Mouse (Mus musculus) liver, adult 2 months (tissue): ENCODE data around the gene Qrich2.
A peak's percentile ranks its signal among the peaks of the same experiment; 100 is the strongest.

ENCODE experiments used
- CTCF ChIP-seq: fragments of 200-500 bp; IDR thresholded peaks from 2 replicates; pipeline ENCODE4 v1.5.1; 2011; ENCODE audit warnings: low read depth, low read length, control low read depth
- POLR2A ChIP-seq: fragments of 200-500 bp; IDR thresholded peaks from 2 replicates; pipeline ENCODE4 v1.6.1; 2011; ENCODE audit warnings: low read length, control low read depth; ENCODE audit not compliant: insufficient read depth; ENCODE audit errors: extremely low read depth

DNA sequence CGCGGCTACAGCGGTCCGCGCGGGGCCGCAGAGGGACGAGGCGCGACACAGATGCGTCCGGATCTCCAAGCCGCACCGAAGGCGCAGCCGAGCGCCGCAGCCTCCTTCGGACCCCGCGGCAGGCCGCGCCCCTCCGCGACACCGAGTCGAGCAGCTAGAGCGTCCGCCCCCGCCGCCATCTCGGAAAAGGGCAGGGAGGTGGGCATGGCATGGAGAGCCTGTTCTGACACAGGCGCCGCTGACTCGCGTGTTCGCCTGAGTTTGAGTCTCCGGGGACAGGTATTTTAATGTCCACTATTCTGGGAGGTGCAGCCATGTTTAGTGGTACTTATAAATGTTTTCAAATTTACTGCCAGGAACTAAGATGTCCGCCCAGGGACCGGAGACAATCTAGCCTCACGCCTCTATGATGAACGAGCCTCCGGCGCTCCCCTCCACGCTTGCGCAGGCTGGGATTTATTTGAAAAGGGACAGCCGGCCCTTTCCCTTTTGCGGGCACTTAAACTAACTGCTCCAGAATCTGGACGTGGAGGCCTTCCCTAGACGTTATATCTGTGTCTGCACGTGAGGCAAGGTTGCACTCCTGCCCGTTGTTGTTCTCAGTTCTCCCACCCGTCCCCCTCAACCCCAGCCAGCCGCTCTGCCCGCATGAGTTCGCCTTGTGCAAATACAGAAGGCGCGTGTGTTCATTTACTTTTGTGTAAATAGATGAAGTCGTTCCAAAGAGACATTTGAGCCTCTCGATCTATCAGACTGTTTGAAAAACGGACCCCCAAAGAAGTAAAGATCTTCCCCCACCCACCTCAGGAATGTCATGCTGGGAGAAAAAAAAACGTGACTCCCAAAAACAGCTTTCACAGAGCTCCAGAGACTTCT lies 24.4 kb upstream of the Qrich2 start:
- TF ChIP-seq CTCF, result no peak
- TF ChIP-seq POLR2A, result peak; percentile 90
